Mouse (Mus musculus) cerebellum, adult 9-11 months (tissue): ENCODE results near the gene Tmem179.

Experiments used
- DNase-seq: peaks from one replicate; pipeline ENCODE4 v3.0.0; 2022

Tmem179 gene

DNA sequence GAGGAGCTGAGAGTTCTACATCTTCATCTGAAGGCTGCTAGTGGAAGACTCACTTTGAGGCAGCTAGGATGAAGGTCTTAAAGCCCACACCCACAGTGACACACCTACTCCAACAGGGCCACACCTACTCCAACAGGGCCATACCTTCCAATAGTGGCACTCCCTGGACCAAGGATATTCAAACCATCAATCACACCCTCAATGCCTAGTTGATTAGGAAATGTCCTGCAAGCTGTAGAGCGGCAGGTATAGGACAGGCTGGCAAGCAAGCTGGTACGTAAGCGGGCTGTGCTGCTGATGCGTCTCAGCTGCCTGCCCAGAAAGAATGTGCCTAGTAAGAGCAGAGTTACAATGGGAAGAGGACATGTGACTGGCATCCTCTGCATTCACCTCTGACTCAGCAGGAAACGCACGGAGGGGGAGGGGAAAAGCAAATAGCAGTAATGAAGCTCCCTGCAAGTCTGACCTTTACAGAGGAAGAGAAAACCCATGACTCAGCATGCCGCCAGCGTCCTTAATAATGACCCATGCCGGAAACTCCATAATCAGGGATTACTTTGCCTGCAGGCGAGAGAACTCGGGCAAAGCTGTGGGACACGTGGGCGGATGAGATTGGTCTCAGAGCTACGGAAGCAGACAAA, at the start of gene Tmem179:
Gene Tmem179, minus strand, starts transcription at position 51 of the 641 bp plus-strand sequence.
- no peak for DNase-seq

DNA sequence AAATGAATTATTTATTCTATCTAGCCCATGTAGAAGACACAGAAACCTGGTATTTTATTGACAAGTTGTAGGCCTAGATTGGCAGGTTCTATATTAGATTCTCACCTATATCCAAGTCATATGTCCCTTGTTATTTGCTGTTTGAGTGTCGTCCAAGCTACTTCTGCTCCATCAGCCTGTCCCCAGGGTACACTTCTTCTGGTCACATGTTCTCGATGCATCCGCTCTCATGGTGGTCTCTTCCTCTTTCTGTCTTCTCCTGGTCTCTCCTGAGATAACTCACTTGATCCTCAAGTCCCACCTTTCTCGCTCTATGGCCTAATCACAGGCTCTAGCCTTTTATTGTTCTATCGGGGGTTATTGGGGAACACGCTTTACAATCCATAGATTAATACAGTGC, 46.5 kb upstream of the Tmem179 start:
- DNase-seq, result no peak

GRCm38 (mm10) chr12:112562462-112562861, 45.9 kb upstream of the Tmem179 start:
- no peak for DNase-seq

DNA sequence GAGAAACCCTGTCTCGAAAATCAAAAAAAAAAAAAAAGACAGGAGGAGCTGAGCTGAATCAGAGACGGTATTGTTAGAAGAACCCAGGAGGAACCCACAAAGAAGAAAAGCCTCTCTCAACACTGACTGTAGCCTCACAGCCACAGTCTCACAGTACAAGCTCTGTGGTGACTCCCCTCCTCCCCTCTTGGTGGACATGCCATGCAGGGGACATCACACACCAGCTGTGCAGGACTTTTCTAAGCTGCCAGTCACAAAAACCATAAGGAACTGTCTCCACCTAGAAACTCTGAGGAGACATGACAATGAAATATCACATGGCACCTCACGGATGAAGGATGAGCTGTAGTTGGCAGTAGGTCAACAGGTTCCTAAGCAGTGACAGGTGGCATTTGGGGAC, 44.6 kb upstream of the Tmem179 start:
- DNase-seq, result no peak

DNA sequence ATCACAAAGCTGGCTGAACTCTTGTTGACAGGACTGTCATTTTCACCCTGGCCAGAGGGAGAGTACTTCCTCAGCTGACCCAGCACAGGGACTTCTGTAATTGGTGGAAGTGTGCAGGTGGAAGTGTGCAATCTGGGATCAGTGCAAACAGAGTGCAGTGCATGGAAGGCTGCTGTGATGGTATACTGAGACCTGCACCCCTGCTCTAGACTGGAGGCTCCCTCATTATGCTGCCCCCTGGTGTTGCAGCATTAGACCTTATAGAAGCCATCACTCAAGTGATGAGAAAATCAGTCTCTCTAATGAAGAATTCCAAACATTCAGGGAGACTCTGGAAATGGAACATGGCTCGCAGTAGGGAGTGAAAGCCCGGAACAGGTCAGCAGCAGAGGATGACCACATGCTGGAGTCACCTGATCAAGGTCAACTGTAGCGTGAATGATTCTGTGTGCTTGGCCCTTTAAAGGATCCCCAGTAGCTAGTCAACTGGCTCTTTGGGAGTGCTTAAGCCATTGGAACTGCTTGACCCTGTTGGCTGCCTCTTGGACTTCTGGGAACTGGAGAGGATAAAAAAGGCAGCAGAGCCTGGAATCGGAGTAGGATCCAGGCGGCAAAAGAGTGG, 43.7 kb upstream of the Tmem179 start:
- DNase-seq, result no peak

DNA sequence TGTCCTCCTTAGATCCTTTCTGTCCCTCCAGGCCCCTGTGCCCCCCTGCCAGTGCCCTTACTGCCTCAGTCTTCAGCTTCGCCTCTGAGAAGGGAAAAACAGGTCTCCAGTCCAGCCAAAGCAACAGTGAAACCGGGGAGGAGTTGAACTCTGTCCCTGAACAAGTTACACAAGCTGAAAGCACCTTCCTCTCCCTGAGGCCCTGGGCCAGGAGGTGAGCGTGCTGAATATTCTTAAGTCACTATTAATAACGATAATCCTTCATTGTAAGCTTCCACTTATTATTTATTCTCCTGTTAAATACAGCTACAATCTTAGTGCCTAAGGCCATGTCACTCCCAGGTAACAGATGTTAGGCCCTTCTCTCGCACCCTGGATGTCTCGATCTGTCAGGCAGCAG, 43.1 kb upstream of the Tmem179 start:
- DNase-seq, result no peak

DNA sequence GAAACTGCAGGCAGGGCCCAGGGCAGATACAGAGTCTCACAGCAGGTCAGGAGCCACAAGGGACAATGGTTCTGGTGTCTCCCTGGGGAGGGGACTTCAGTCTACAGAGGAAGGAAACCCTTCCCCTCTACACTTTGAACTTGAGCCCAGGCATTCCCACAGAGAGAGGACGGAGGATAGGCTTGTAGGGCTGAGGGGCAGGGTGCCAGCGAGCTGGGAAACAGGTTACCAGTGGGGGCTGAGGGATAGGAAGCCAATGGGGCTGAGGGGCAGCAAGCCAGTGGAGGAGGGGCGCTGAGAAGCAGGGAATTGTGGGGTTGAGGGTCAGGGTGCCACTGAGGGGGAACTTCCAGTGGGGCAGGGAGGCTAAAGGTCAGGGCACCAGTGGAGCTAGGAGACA, 42.7 kb upstream of the Tmem179 start:
- DNase-seq, result no peak

- no peak for DNase-seq
Measured at GRCm38 (mm10) chr12:112557219-112557618, 40.7 kb upstream of the Tmem179 start.

DNA sequence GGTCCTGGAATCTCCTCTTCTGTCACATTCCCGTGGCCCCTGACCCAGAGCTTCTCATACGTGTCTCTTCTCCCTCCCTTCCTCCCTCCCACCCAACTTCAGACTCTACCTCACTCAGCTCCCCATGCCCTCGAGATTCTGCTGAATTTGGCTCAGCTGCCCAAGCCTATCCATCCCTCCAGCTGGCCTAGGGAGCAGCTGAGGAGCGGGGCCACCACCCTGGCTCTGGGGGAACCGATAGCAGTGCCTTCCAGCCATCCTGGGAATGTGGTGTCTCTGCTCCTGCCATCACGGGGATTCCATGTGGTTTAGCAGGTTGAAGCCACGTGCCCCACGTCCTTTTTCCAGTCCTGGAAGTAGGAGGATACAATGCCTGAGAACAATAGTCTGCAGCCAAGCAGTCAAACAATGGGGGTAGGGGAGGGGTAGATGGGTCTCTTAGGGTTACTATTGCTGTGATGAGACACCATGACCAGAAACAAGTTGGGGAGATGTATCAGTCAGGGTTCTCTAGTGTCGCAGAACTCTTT, 40.0 kb upstream of the Tmem179 start:
- DNase-seq, result no peak

GRCm38 (mm10) chr12:112554900-112555299, 38.4 kb upstream of the Tmem179 start:
- DNase-seq, result no peak

DNA sequence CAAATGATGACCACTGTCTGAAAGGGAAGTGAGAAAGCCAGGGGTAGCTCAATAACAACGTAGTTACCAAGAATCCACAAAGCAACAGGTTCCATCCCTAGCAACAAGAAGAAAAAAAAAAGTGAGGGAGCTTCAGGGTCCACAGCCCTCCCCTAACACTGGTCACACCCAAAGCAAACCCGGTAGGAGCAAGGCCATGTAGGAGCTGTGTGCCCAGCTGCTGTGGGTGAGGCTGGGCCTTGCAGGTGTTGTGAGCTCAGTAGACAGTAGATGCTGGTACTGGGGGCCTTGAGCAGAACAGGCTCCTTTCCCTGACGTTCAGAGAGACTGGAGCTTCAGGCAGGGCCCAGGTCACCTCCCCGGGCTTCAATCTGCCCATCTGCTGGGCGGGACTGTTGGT, 36.0 kb upstream of the Tmem179 start:
- no peak for DNase-seq

DNA sequence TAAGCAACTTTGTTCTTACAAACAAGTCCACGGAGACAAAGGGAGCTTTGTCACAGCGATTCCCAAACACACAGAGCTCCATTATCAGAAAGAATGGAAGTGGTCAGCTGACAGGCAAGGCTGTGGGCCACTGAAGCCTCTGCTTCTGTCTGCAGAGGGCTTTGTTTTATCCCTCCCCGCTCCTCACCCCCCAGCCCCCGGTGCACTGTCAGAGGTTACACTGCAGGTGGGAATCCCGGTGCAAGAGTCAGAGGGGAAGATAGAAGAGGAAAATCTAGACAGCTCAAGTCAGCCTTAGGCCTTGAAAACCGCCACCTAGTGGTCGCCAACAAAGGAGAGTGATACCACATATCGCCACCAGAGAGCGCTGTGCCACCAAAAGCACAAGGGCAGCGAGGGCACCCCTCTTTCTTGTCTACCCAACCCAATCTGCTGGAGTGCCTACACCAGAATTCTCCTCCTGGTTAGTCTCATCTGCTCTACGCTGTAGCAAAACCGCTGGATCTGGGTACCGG, 35.4 kb upstream of the Tmem179 start:
- DNase-seq, result peak; percentile 82

GRCm38 (mm10) chr12:112549287-112549686, 32.7 kb upstream of the Tmem179 start:
- no peak for DNase-seq

DNA sequence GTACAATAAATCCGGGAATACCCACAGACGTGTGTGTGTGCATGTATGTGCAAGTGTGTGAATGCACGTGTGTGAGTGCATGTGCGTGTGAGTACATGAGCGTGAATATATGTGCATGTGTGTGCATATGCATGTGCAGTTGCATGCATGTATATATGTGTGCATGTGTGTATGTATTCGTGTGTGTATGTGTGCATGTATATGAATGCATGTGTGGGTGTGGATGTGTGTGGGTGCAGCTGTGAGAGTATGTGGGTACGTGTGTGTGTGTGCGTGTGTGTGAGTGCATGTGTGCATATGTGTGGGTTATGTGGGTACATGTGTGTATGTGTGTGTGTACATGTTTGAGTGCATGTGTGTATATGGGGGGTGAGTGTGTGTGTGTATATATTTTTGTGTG, 29.6 kb upstream of the Tmem179 start:
- no peak for DNase-seq

DNA sequence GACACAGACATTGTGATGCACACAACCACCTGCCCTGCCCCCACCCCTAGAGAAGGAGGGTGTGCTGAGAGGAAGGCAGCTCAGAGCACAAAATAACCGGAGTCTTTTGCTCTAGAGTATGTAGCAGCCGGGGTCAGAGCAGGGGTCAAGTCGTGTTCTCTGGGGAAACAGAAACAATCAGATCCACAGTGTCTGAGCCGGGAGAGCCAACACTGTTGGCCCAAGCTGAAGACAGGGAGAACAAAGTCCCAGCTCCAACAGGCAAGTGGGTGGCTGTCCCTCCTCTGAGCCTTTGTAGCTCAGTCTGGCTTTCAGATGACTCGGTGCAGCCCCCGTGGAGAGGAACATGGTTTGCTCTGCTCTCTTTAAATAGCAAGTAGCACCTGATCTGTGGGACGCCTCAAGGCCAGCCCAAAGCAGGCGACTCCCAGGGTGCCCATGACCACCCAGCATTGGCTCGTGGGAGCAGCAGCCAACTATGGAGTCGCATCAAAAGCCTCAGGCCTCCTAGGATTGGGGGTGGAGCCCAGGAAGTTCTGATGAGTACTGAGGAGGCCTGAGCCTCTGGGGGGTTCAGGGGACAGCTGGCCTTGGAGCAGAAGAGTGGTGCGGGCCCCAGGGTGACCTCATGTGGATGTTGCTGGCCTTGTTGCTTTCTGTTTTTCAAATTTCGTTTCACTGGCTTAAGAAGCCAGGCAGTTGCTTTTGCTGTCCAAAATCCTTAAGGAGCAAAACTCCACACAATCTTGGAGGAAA, 28.6 kb upstream of the Tmem179 start:
- DNase-seq, result no peak

DNA sequence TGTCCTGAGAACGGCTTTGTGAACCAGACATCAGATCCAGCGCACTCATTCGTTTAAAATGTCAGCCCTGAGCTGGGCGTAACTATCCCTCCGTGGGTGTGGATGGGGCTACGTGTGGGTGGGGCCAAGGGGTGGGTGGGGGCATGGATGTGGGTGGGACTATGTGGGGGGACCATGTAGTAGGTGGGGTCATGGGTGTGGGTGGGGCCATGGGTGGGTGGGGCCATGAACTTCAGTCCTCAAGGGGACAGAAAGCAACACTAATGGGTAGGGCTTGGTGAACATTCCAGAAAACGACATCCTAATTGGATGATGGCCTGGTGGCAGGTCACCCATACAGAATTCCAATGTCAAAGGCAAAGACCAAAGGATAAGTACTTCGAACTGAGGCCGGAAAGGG, 27.4 kb upstream of the Tmem179 start:
- no peak for DNase-seq

DNA sequence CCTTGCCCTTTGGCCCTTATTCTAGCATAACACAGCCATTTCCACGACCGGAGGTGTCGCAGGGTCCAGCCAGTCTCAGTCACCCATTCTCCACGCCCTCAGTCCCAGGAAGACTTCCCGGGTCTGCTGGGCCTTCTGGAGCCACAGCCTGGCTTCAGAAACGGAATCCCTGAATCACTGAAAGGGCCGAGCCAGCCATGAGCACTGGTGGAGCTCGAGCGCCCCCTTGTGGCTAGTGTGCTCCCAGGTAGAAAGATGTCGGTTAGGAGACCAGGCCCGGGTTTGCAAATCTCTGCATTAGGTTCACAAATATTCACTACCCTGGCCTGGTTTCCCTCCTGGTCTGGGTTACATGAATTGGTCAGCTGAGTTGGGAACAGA, 26.4 kb upstream of the Tmem179 start:
- DNase-seq, result peak; percentile 73

- no peak for DNase-seq
Measured at GRCm38 (mm10) chr12:112542257-112542919, 25.8 kb upstream of the Tmem179 start.

GRCm38 (mm10) chr12:112541483-112542091, 25.0 kb upstream of the Tmem179 start:
- no peak for DNase-seq

DNA sequence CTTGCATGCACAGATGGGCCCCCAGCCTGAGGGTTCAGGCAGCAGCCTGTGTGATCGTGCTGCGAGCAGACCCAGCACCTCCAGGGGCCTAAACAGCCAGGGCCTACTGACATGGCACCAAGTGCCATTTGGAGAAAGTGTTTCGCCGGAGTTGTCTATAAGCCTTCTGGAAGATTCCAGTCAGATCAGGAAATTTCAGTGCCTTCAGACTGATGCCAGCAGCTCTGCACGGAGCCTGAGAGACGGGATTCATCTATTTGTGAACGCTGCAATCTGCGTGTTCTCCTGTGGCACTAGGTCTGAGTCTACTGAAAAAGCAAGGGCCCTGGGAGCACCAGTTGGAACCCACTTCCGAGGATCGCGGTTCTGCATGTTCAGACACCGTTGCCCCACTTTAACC, 23.8 kb upstream of the Tmem179 start:
- DNase-seq, result no peak

GRCm38 (mm10) chr12:112539466-112539965, 23.0 kb upstream of the Tmem179 start:
- no peak for DNase-seq

DNA sequence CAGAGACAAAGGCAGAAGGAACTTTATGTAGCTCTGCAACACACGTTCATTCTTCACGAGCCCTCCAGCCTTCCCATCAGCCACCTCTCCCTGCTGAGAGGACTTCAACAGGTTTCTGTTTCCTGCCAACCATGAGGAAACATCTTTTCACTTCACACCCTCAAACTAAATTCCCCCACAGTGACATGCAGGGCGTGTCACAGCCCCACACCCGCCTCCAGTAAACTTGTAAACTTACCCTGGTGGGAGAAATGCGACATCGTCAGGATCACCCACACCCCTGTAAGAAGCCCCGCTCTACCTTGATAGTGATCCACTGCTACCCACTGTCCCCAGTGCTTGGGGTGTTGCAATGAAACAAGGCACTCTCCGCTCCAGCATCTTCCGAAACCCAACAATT, 21.8 kb upstream of the Tmem179 start:
- DNase-seq, result no peak

DNA sequence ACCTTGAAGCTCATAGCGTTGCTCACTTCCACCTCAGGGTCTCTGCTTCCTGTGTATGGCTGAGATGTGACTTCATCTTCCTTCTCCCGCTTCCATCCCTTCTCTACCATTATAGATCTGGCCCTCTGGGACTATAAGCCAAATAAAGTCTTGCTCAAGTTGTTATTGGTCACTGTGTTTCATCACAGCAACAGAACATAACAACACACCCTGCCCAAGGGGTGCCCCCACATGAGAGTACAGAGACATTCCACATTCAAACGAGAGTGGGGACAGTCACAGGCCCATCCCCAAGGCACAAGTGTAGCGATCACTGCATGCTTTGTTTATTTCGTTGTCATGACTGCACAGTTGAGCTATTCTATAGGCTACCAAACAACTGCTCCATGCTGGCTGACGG, 20.7 kb upstream of the Tmem179 start:
- no peak for DNase-seq
